Comparison of ENCODE assay signal across 8 mouse cellular contexts in the genomic region with DNA sequence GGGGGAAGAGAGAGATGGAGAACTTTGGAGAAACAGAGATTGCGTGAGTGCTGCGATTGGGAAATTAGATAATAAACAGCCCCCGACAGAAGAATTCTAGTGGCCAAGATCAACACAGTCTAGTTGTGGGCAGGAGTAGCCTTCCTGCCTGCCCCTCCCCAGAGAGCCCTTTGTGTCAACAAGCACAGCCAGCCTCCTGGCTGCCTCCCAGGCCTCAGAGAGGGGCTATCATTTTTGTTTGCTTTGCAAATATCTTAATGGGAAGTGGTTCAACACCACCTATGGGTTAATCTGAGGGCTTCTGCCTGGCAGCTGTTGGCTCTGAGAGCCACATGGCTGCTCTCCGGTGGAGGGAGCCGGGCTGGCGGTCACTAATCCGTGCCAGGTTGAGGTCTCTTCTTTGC.
DNase-seq lines count a peak whose midpoint lies in the region; ATAC-seq and TF ChIP-seq lines count a peak whose summit lies in the region.

No protein-coding gene starts in this region.

- peak; percentile 51 for DNase-seq in embryo, embryonic 11 days
- peak; percentile 34 for DNase-seq in heart, postnatal 4 days
- peak; percentile 93 for DNase-seq in liver, adult 2 months (ENCODE audit: extremely low read depth, low read depth, low spot score)
- DNase-seq in retina, embryonic 14.5 days (ENCODE audit: low spot score): peak; percentile 17
- no peak for DNase-seq in layer of hippocampus, adult 18-20 months (ENCODE audit: low spot score in 2 of 2)
- no peak for DNase-seq in frontal cortex, adult 2 months (ENCODE audit: extremely low spot score in 1 of 2, low spot score in 1 of 2)

- ATAC-seq in forebrain, embryonic 13.5 days: no peak
- ATAC-seq in forebrain, embryonic 16.5 days: no peak; the same call in 1 of the 2 replicates

- H3K27ac ChIP-seq in forebrain, embryonic 13.5 days: no peak overlapping the region
- H3K27ac ChIP-seq in forebrain, embryonic 16.5 days (ENCODE audit: low read length): no peak overlapping the region
- H3K27ac ChIP-seq in liver, adult 2 months (replicated peaks; ENCODE audit: insufficient read depth, low read depth, low read length): no peak overlapping the region

- H3K36me3 ChIP-seq in forebrain, embryonic 13.5 days (ENCODE audit: poor library complexity, severe bottlenecking): no peaks in the 10 kb centered on the region
- no peaks in the 10 kb centered on the region for H3K36me3 ChIP-seq in forebrain, embryonic 16.5 days (ENCODE audit: control insufficient read depth, insufficient read depth)
- no peaks in the 10 kb centered on the region for H3K36me3 ChIP-seq in liver, adult 2 months (ENCODE audit: control insufficient read depth, insufficient read depth, low read length)

- H3K4me1 ChIP-seq in forebrain, embryonic 13.5 days: peaks cover 16% of the 10 kb centered on the region
- peaks cover 12% of the 10 kb centered on the region for H3K4me1 ChIP-seq in forebrain, embryonic 16.5 days (replicated peaks; ENCODE audit: control insufficient read depth, insufficient read depth, low read length)
- H3K4me1 ChIP-seq in liver, adult 2 months (ENCODE audit: control insufficient read depth, insufficient read depth, low read length): peaks cover 11% of the 10 kb centered on the region

- H3K4me2 ChIP-seq in forebrain, embryonic 13.5 days: peak overlapping the region; percentile 0; the same call in 1 of the 2 replicates
- H3K4me2 ChIP-seq in forebrain, embryonic 16.5 days (ENCODE audit: low read length): no peak overlapping the region

- H3K79me2 ChIP-seq in liver, adult 2 months (ENCODE audit: control insufficient read depth, insufficient read depth, low read length): no peaks in the 10 kb centered on the region

- H3K27me3 ChIP-seq in forebrain, embryonic 13.5 days: no peaks in the 10 kb centered on the region
- no peaks in the 10 kb centered on the region for H3K27me3 ChIP-seq in forebrain, embryonic 16.5 days (replicated peaks; ENCODE audit: control insufficient read depth, insufficient read depth, low read length)
- H3K27me3 ChIP-seq in liver, adult 2 months (ENCODE audit: control insufficient read depth, insufficient read depth, low read length): no peaks in the 10 kb centered on the region

- H3K9ac ChIP-seq in forebrain, embryonic 13.5 days: no peak overlapping the region
- no peak overlapping the region for H3K9ac ChIP-seq in forebrain, embryonic 16.5 days (replicated peaks; ENCODE audit: low read depth, low read length)
- H3K9ac ChIP-seq in liver, adult 2 months (ENCODE audit: low read depth, low read length): no peak overlapping the region

- TF ChIP-seq CTCF in liver, adult 2 months (IDR thresholded peaks at IDR 0.05; ENCODE audit: low read depth, low read length): no peak

- TF ChIP-seq POLR2A in liver, adult 2 months (IDR thresholded peaks at IDR 0.05; ENCODE audit: extremely low read depth, insufficient read depth, low read length): no peak

- no peak overlapping the region for H3K4me3 ChIP-seq in forebrain, embryonic 13.5 days
- no peak overlapping the region for H3K4me3 ChIP-seq in forebrain, embryonic 16.5 days (replicated peaks; ENCODE audit: low read length)
- no peak overlapping the region for H3K4me3 ChIP-seq in liver, adult 2 months (ENCODE audit: insufficient read depth, low read depth, low read length)

- no peaks in the 10 kb centered on the region for H3K9me3 ChIP-seq in forebrain, embryonic 13.5 days (replicated peaks)
- H3K9me3 ChIP-seq in forebrain, embryonic 16.5 days (ENCODE audit: control insufficient read depth, low read length): no peaks in the 10 kb centered on the region

- WGBS in forebrain, embryonic 13.5 days: 54% methylated on average over 7 of the region's 7 CpGs
- WGBS in forebrain, embryonic 16.5 days: 43% methylated on average over 7 of the region's 7 CpGs
- WGBS in liver, adult 2 months: 8% methylated on average over 7 of the region's 7 CpGs

Comparison
In these comparisons a context has a peak if more than half of its experiments do, and no peak if none do; other contexts are left out.
1. DNase-seq: peak in embryo, embryonic 11 days (single experiment), heart, postnatal 4 days (single experiment), liver, adult 2 months (single experiment) and retina, embryonic 14.5 days (single experiment); none in layer of hippocampus, adult 18-20 months (0 of 2) and frontal cortex, adult 2 months (0 of 2).